Mouse (Mus musculus): Measurements from ENCODE around the gene Ldah. TPM values are rescaled to one million over a fixed set of nuclear protein-coding genes. Genes with fewer than 3 reads are reported as not detected.

Ldah gene
- polyA plus RNA-seq, 1 experiment from 2014 or later = 59.2 TPM

Other genes starting within 250 kb of the Ldah start
- 0.32 and 1.8 TPM in 2 replicates for gene Apob, start 230.5 kb upstream of the Ldah start, polyA plus RNA-seq (2014; fragmentation: Nextera tagmentation; extraction: Ambion mirVana)
- 0.14 TPM in 1 of 2 replicates, not detected in the other for gene Gdf7, start 93.8 kb downstream of the Ldah start, polyA plus RNA-seq (2014; fragmentation: Nextera tagmentation; extraction: Ambion mirVana)
- gene Hs1bp3, start 105.3 kb downstream of the Ldah start, polyA plus RNA-seq (2014; fragmentation: Nextera tagmentation; extraction: Ambion mirVana) = 9.8 and 12.7 TPM in 2 replicates

Data from heart, embryonic 11.5 days (tissue).